Mouse (Mus musculus) heart, postnatal 0 days (tissue): ENCODE results near the gene Ddx39b. TPM values are rescaled to one million over a fixed set of nuclear protein-coding genes. Genes with fewer than 3 reads are reported as not detected.
A peak's percentile ranks its signal among the peaks of the same experiment; 100 is the strongest.

Experiments
- ATAC-seq: fragments of 200-750 bp; cut with Nextera tagmentation; 2 replicates; pipeline ENCODE4 v1.8.0; 2017; ENCODE audit warnings: low read depth, moderate number of reproducible peaks, moderate library complexity; ENCODE audit not compliant: insufficient read depth
- DNase-seq: peaks from one replicate; pipeline ENCODE4 v3.0.0-alpha.2; 2016; ENCODE audit warnings: low spot score
- H3K27ac ChIP-seq: fragments of 300-500 bp; sonication (generic); 2 replicates; pipeline ENCODE4 v1.5.1; 2014; ENCODE audit warnings: low read depth, mild to moderate bottlenecking
- H3K27me3 ChIP-seq: fragments of 300-500 bp; sonication (generic); 2 replicates; pipeline ENCODE4 v1.6.1; 2014; ENCODE audit warnings: low read length, mixed read lengths; ENCODE audit not compliant: control insufficient read depth, insufficient read depth
- H3K36me3 ChIP-seq: fragments of 300-500 bp; sonication (generic); replicated peaks from 2 replicates; pipeline ENCODE4 v1.6.1; 2014; ENCODE audit warnings: low read length, mixed read lengths; ENCODE audit not compliant: control insufficient read depth, insufficient read depth
- H3K4me1 ChIP-seq: fragments of 300-500 bp; sonication (generic); 2 replicates; pipeline ENCODE4 v1.6.1; 2014; ENCODE audit warnings: antibody characterized with exemption; ENCODE audit not compliant: control insufficient read depth, insufficient read depth
- H3K4me2 ChIP-seq: fragments of 300-500 bp; sonication (generic); 2 replicates; pipeline ENCODE4 v1.6.1; 2014; ENCODE audit warnings: low read depth, mild to moderate bottlenecking, low read length, moderate library complexity
- H3K4me3 ChIP-seq: fragments of 300-500 bp; sonication (generic); 2 replicates; pipeline ENCODE4 v1.5.1; 2014; ENCODE audit warnings: low read depth, low read length
- H3K9ac ChIP-seq: fragments of 300-500 bp; sonication (generic); replicated peaks from 2 replicates; pipeline ENCODE4 v1.6.1; 2014; ENCODE audit warnings: low read depth, low read length, mixed read lengths
- H3K9me3 ChIP-seq: fragments of 300-500 bp; sonication (generic); replicated peaks from 2 replicates; pipeline ENCODE4 v1.6.1; 2016; ENCODE audit warnings: low read length; ENCODE audit not compliant: control insufficient read depth
- CTCF ChIP-seq: IDR thresholded peaks from 2 replicates; pipeline ENCODE4 v1.5.1; 2016; ENCODE audit warnings: antibody characterized with exemption, control low read depth, low read depth
- EP300 ChIP-seq: IDR thresholded peaks from 2 replicates; pipeline ENCODE4 v1.6.1; 2016; ENCODE audit warnings: antibody characterized with exemption, low read depth
- WGBS: fragments of 180-500 bp; shearing (Covaris S2); extraction: QIAGEN DNeasy Blood & Tissue Kit; methylation state at CpG from one replicate; pipeline ENCODE4 v1.1.7; 2014; 5-methylcytosine and 5-hydroxymethylcytosine counted together
- polyA plus RNA-seq: library from polyadenylated mRNA; unstranded; fragments of >200 nt; fragmentation: Nextera tagmentation; extraction: Ambion mirVana; gene quantifications from 2 replicates; pipeline ENCODE4 v1.2.1, GENCODE M21; 2015
- total RNA-seq: library from RNA; depleted of rRNA; stranded (reverse); fragments of >200 nt; gene quantifications from 2 replicates; pipeline ENCODE4 v1.2.3, GENCODE M21; 2014; ENCODE audit warnings: low replicate concordance

Gene Ddx39b
- total and polyA plus RNA-seq, 2 experiments from 2014 or later = 131 to 162 TPM

DNA sequence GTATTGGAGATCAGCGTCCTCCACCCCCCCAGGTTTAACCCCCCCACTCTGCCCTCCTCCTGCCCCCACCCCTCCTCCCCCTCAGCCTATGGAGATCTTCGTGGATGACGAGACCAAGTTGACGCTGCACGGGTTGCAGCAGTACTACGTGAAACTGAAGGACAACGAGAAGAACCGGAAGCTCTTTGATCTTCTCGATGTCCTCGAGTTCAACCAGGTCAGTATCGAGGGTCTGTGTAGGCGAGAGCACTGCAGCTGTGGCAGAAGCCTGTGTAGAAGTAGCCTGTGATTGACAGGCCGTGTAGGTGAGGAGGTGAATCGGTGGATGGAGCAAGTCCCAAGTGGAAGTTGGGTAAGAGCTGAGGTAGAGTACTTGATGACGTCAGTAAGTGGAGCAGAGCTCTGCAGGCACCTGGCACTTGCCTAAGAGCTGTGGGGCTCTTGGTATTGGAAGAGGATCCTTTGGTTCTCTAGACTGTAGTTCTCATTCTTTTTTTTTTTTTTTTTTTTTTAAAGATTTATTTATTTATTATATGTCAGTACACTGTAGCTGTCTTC is 9.7 kb downstream of the Ddx39b start:
- TF ChIP-seq EP300 (no peak), CTCF (no peak)
- Histone ChIP-seq H3K27me3 (no peaks in the 10 kb centered on the region), H3K27ac (no peak overlapping the region), H3K4me1 (no peaks in the 10 kb centered on the region), H3K9ac (no peak overlapping the region), H3K4me3 (no peak overlapping the region), H3K4me2 (no peak overlapping the region), H3K9me3 (no peaks in the 10 kb centered on the region), H3K36me3 (peaks cover 77% of the 10 kb centered on the region)
- ATAC-seq (no peak), DNase-seq (no peak)
- WGBS = 73% methylated on average over 15 of the region's 15 CpGs

DNA sequence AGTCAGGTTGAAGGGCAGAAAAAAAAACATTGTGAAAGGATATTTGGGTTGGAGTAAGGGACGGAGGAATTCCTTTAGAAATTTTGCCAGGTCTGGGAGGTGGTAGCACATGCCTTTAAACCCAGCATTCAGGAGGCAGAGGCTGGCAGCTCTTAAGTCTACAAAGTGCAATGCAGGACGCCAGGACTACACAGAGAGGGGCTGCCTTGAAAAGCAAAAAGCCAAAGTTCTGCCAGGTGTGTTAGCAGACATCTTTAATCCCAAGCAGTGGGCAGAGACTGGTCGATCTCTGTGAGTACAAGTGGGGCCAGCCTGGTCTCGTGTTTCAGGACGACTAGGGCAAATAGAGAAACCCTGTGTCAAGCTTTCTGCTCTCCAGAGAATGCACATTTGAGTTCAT is 10.4 kb downstream of the Ddx39b start:
- no peaks in the 10 kb centered on the region for H3K4me1 ChIP-seq
- no peak overlapping the region for H3K4me2 ChIP-seq
- H3K4me3 ChIP-seq = no peak overlapping the region
- WGBS = 79% methylated on average over 5 of the region's 5 CpGs
- no peak for DNase-seq
- ATAC-seq = no peak
- no peaks in the 10 kb centered on the region for H3K27me3 ChIP-seq
- peaks cover 70% of the 10 kb centered on the region for H3K36me3 ChIP-seq
- H3K9ac ChIP-seq = no peak overlapping the region
- TF ChIP-seq EP300 = no peak
- TF ChIP-seq CTCF = no peak
- H3K9me3 ChIP-seq = no peaks in the 10 kb centered on the region
- no peak overlapping the region for H3K27ac ChIP-seq

DNA sequence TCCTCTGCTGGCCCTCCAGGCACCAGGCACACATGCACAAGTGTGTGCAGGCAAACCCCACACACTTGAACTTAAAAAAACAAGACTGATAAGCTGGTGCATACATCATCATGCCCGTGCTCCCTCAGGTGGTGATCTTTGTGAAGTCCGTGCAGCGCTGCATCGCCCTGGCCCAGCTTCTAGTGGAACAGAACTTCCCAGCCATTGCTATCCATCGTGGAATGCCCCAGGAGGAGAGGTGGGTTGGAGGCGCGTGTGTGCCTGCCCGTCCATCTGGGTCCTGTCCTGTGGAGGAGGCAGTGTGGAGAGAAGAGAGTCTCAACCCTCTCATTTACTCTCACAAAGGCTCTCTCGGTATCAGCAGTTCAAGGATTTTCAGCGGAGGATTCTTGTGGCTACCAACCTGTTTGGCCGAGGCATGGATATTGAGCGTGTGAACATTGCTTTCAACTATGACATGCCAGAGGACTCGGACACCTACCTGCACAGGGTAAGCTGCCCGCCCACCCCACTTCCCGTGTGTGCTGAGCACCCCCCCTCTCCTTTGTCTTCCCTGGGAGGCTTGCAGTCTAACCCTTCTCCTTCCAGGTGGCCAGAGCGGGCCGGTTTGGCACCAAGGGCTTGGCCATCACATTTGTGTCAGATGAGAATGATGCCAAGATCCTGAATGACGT is 11.2 kb downstream of the Ddx39b start:
- Histone ChIP-seq H3K27me3 (no peaks in the 10 kb centered on the region), H3K9ac (no peak overlapping the region), H3K27ac (no peak overlapping the region), H3K9me3 (no peaks in the 10 kb centered on the region), H3K4me3 (no peak overlapping the region), H3K4me2 (no peak overlapping the region), H3K36me3 (peaks cover 62% of the 10 kb centered on the region), H3K4me1 (0 out of 2 replicates have a peak, but pooled peaks cover 5% of the 10 kb centered on the region)
- no peak; the same call in 1 of the 2 replicates for ATAC-seq
- TF ChIP-seq CTCF = no peak
- no peak for TF ChIP-seq EP300
- WGBS = 74% methylated on average over 17 of the region's 18 CpGs
- no peak for DNase-seq

DNA sequence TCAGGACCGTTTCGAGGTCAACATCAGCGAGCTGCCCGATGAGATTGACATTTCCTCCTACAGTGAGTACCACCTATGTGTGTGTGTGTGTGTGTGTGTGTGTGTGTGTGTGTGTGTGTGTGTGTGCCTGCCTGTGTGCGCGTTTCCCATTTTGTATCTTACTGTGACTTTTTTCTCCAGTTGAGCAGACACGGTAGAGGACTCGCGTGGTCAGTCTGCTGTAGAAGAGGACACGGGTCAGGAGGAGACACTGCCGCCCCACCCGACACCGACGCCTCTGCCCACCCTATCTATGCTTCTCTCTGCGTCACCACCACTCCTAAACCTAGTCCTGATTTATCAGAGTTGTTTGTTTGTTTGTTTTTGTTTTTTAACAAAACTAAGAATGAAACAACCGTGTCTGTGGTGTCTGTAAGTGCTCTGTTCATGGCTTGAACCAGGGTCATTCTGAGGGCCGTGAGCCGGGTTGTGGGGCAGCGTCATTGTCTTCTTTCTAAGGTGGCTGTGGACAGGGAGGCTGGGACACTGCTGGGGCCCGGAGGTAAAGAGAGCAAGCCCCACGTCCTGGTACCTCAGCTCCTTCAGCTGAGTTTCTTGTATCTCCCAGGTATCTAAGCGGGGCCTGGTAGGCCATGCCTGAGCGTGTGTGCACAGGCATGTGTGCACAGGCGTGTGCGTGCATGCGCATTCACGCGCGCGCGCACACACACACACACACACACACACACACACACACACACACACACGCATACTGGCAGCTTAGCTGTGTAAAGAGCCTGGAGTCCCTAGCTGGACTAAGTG is 11.9 kb downstream of the Ddx39b start:
- no peak for ATAC-seq
- H3K36me3 ChIP-seq = peaks cover 55% of the 10 kb centered on the region

DNA sequence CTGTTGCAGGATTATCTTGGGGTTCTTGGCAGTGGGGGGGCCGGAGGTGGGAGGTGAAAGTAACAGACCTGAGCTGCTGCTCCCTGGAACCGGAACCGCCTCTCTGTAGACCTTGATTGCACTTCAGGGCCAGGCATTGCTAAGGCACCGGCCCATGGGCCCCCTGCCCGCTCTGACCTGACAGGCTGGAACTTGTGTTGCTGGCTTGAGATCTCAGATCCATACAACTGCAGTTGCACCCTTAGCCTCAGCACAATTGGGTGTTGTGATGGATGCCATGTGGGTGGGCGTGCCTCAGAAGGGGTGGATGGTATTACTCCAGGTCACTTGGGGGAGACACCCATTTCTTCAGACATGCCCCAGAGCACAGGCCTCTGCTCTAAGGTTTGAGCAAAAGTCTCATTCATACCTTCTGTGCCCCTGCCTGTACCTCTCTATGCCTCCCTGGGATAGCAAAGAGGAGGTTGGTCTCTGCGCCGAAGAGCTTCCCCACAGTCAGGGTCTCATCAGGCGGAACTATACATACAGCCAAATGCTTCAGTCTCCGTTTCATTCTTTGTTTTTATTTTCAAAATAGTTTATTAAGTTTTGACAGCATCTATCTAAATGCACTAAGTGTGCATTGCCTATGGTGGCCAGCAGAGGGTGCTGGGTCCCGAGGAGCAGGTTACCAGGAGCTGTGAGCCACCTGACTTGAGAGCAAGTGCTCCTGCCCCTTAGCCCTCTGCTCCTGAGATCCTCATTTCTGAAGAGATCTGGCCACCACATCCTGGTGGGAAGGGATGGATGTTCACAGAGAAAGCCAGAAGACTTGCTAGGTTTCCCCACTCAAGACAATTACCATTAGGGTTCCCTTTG is 12.9 kb downstream of the Ddx39b start:
- peaks cover 45% of the 10 kb centered on the region for H3K36me3 ChIP-seq
- 0 out of 2 replicates have a peak, but pooled peaks cover 8% of the 10 kb centered on the region for H3K4me1 ChIP-seq
- WGBS = 55% methylated on average over 11 of the region's 11 CpGs
- ATAC-seq (peak; percentile 31), DNase-seq (no peak)
- no peaks in the 10 kb centered on the region for H3K9me3 ChIP-seq
- H3K4me2 ChIP-seq = no peak overlapping the region
- H3K4me3 ChIP-seq = no peak overlapping the region
- peak; percentile 75 for TF ChIP-seq CTCF
- TF ChIP-seq EP300 = no peak
- H3K27ac ChIP-seq = no peak overlapping the region
- H3K9ac ChIP-seq = no peak overlapping the region
- H3K27me3 ChIP-seq = 0 out of 2 replicates have a peak, but pooled peaks cover 6% of the 10 kb centered on the region

More for the DNA sequence above, 11.9 kb downstream of the Ddx39b start:
- H3K27ac ChIP-seq = no peak overlapping the region
- WGBS = 84% methylated on average over 32 of the region's 32 CpGs
- 0 out of 2 replicates have a peak, but pooled peaks cover 8% of the 10 kb centered on the region for H3K4me1 ChIP-seq
- no peak overlapping the region for H3K4me3 ChIP-seq
- no peak overlapping the region for H3K9ac ChIP-seq
- H3K4me2 ChIP-seq = no peak overlapping the region
- no peak for DNase-seq
- no peaks in the 10 kb centered on the region for H3K27me3 ChIP-seq
- H3K9me3 ChIP-seq = no peaks in the 10 kb centered on the region
- TF ChIP-seq CTCF (no peak), EP300 (no peak)
